Mouse (Mus musculus): ENCODE results near the gene Rhot1. TPM values are rescaled to one million over a fixed set of nuclear protein-coding genes. Genes with fewer than 3 reads are reported as not detected.

Rhot1 gene
- polyA plus RNA-seq, 1 experiment from 2014 or later: 51.3 TPM

- peaks cover 32% of the 10 kb centered on the region for H3K27me3 ChIP-seq
- H3K4me1 ChIP-seq: peaks cover 17% of the 10 kb centered on the region
- peak; percentile 40; the same call in 1 of the 2 replicates for ATAC-seq (ENCODE audit: insufficient number of reproducible peaks, low FRiP score, low TSS enrichment, low read depth)
- H3K4me2 ChIP-seq: no peak overlapping the region
- H3K4me3 ChIP-seq: no peak overlapping the region
- no peaks in the 10 kb centered on the region for H3K36me3 ChIP-seq
- no peak overlapping the region for H3K9ac ChIP-seq
- no peak overlapping the region for H3K27ac ChIP-seq
- no peaks in the 10 kb centered on the region for H3K9me3 ChIP-seq
- WGBS: 12% methylated on average over 9 of the region's 9 CpGs
Measured at GRCm38 (mm10) chr11:80295066-80295465, 86.2 kb downstream of the Rhot1 start.

- Histone ChIP-seq H3K27me3 (peaks cover 34% of the 10 kb centered on the region), H3K27ac (no peak overlapping the region), H3K4me3 (no peak overlapping the region), H3K9ac (no peak overlapping the region), H3K9me3 (no peaks in the 10 kb centered on the region), H3K36me3 (no peaks in the 10 kb centered on the region), H3K4me1 (peaks cover 18% of the 10 kb centered on the region), H3K4me2 (no peak overlapping the region)
- ATAC-seq (ENCODE audit: insufficient number of reproducible peaks, low FRiP score, low TSS enrichment, low read depth): no peak
- WGBS: 21% methylated on average over 14 of the region's 14 CpGs
Measured at GRCm38 (mm10) chr11:80295785-80296184, 87.0 kb downstream of the Rhot1 start.

GRCm38 (mm10) chr11:80299513-80300235 is 90.9 kb downstream of the Rhot1 start:
- peaks cover 59% of the 10 kb centered on the region for H3K27me3 ChIP-seq

GRCm38 (mm10) chr11:80300551-80301315 is 91.9 kb downstream of the Rhot1 start, which contains the start of gene Rhbdl3:
Rhbdl3 (plus strand) TSS chr11:80300912.
- Histone ChIP-seq H3K9me3 (no peaks in the 10 kb centered on the region), H3K27ac (peak within 1 kb of the TSS; percentile 64), H3K9ac (peak within 1 kb of the TSS; percentile 47), H3K36me3 (no peaks in the 10 kb centered on the region), H3K4me3 (peak within 1 kb of the TSS; percentile 61), H3K4me1 (peaks cover 34% of the 10 kb centered on the region), H3K27me3 (peaks cover 56% of the 10 kb centered on the region), H3K4me2 (peak within 1 kb of the TSS; percentile 97)
- under 1% methylated on average over 72 of the region's 81 CpGs for WGBS
- peak; percentile 35 for ATAC-seq (ENCODE audit: insufficient number of reproducible peaks, low FRiP score, low TSS enrichment, low read depth)

More at GRCm38 (mm10) chr11:80299513-80300235, 90.9 kb downstream of the Rhot1 start:
- Histone ChIP-seq H3K27ac (no peak overlapping the region), H3K36me3 (no peaks in the 10 kb centered on the region), H3K4me3 (no peak overlapping the region), H3K4me1 (peaks cover 42% of the 10 kb centered on the region), H3K9ac (no peak overlapping the region), H3K9me3 (no peaks in the 10 kb centered on the region), H3K4me2 (peak overlapping the region; percentile 97)
- whole genome bisulfite sequencing: 6% methylated on average over 11 of the region's 12 CpGs
- ATAC-seq (ENCODE audit: insufficient number of reproducible peaks, low FRiP score, low TSS enrichment, low read depth): no peak

GRCm38 (mm10) chr11:80301316-80302045 is 92.7 kb downstream of the Rhot1 start:
- Histone ChIP-seq H3K27me3 (peaks cover 49% of the 10 kb centered on the region), H3K4me1 (peaks cover 31% of the 10 kb centered on the region), H3K36me3 (no peaks in the 10 kb centered on the region), H3K4me3 (peak overlapping the region; percentile 61), H3K9ac (peak overlapping the region; percentile 47), H3K27ac (no peak overlapping the region), H3K4me2 (peak overlapping the region; percentile 97), H3K9me3 (no peaks in the 10 kb centered on the region)
- WGBS: under 1% methylated on average over 53 of the region's 53 CpGs
- no peak for ATAC-seq (ENCODE audit: insufficient number of reproducible peaks, low FRiP score, low TSS enrichment, low read depth)

- no peaks in the 10 kb centered on the region for H3K36me3 ChIP-seq
- H3K4me2 ChIP-seq: peak overlapping the region; percentile 97
- no peaks in the 10 kb centered on the region for H3K9me3 ChIP-seq
- H3K4me3 ChIP-seq: peak overlapping the region; percentile 61
- H3K4me1 ChIP-seq: peaks cover 31% of the 10 kb centered on the region
- no peak overlapping the region; the same call in 1 of the 2 replicates for H3K27ac ChIP-seq
- H3K9ac ChIP-seq: no peak overlapping the region
- no peak for ATAC-seq (ENCODE audit: insufficient number of reproducible peaks, low FRiP score, low TSS enrichment, low read depth)
- WGBS: 1% methylated on average over 9 of the region's 9 CpGs
- peaks cover 46% of the 10 kb centered on the region for H3K27me3 ChIP-seq
Measured at GRCm38 (mm10) chr11:80302046-80302390, 93.2 kb downstream of the Rhot1 start.

GRCm38 (mm10) chr11:80302536-80302935 is 93.7 kb downstream of the Rhot1 start:
- Histone ChIP-seq H3K27me3 (peaks cover 41% of the 10 kb centered on the region), H3K4me1 (peaks cover 31% of the 10 kb centered on the region), H3K9ac (no peak overlapping the region), H3K4me3 (peak overlapping the region; percentile 61), H3K36me3 (no peaks in the 10 kb centered on the region), H3K9me3 (no peaks in the 10 kb centered on the region), H3K4me2 (peak overlapping the region; percentile 97), H3K27ac (no peak overlapping the region; the same call in 1 of the 2 replicates)
- ATAC-seq (ENCODE audit: insufficient number of reproducible peaks, low FRiP score, low TSS enrichment, low read depth): no peak
- WGBS: 2% methylated on average over 11 of the region's 11 CpGs

GRCm38 (mm10) chr11:80303746-80304145 is 94.9 kb downstream of the Rhot1 start:
- H3K9ac ChIP-seq: no peak overlapping the region
- no peak for ATAC-seq (ENCODE audit: insufficient number of reproducible peaks, low FRiP score, low TSS enrichment, low read depth)
- no peaks in the 10 kb centered on the region for H3K36me3 ChIP-seq
- peaks cover 36% of the 10 kb centered on the region for H3K27me3 ChIP-seq
- no peak overlapping the region for H3K4me2 ChIP-seq
- 77% methylated on average over 3 of the region's 3 CpGs for WGBS
- H3K4me1 ChIP-seq: peaks cover 31% of the 10 kb centered on the region
- H3K9me3 ChIP-seq: no peaks in the 10 kb centered on the region
- H3K4me3 ChIP-seq: no peak overlapping the region
- no peak overlapping the region for H3K27ac ChIP-seq

- H3K36me3 ChIP-seq: no peaks in the 10 kb centered on the region
- 79% methylated on average over 10 of the region's 10 CpGs for WGBS
- peaks cover 27% of the 10 kb centered on the region for H3K27me3 ChIP-seq
- no peak overlapping the region for H3K9ac ChIP-seq
- no peak overlapping the region for H3K4me2 ChIP-seq
- H3K9me3 ChIP-seq: no peaks in the 10 kb centered on the region
- ATAC-seq (ENCODE audit: insufficient number of reproducible peaks, low FRiP score, low TSS enrichment, low read depth): no peak
- H3K27ac ChIP-seq: no peak overlapping the region
- H3K4me1 ChIP-seq: peaks cover 31% of the 10 kb centered on the region
- H3K4me3 ChIP-seq: no peak overlapping the region
Measured at GRCm38 (mm10) chr11:80304846-80305245, 96.0 kb downstream of the Rhot1 start.

GRCm38 (mm10) chr11:80308537-80308936 is 99.7 kb downstream of the Rhot1 start:
- WGBS: 51% methylated on average over 6 of the region's 6 CpGs
- Histone ChIP-seq H3K27me3 (0 out of 2 replicates have a peak, but pooled peaks cover 2% of the 10 kb centered on the region), H3K9me3 (no peaks in the 10 kb centered on the region), H3K4me3 (no peak overlapping the region), H3K27ac (no peak overlapping the region), H3K4me2 (no peak overlapping the region), H3K4me1 (no peaks in the 10 kb centered on the region), H3K9ac (no peak overlapping the region), H3K36me3 (no peaks in the 10 kb centered on the region)
- no peak for ATAC-seq (ENCODE audit: insufficient number of reproducible peaks, low FRiP score, low TSS enrichment, low read depth)

GRCm38 (mm10) chr11:80311271-80311670 is 102.5 kb downstream of the Rhot1 start:
- 0 out of 2 replicates have a peak, but pooled peaks cover 2% of the 10 kb centered on the region for H3K27me3 ChIP-seq
- no peak overlapping the region for H3K4me2 ChIP-seq
- no peaks in the 10 kb centered on the region for H3K9me3 ChIP-seq
- no peaks in the 10 kb centered on the region for H3K4me1 ChIP-seq
- WGBS: 59% methylated on average over 4 of the region's 4 CpGs
- H3K36me3 ChIP-seq: no peaks in the 10 kb centered on the region
- H3K27ac ChIP-seq: no peak overlapping the region
- H3K4me3 ChIP-seq: no peak overlapping the region
- no peak for ATAC-seq (ENCODE audit: insufficient number of reproducible peaks, low FRiP score, low TSS enrichment, low read depth)
- no peak overlapping the region for H3K9ac ChIP-seq

All from limb, embryonic 15.5 days (tissue).